Mouse (Mus musculus): ENCODE data around the gene Rgs9bp.

The Rgs9bp gene

DNA sequence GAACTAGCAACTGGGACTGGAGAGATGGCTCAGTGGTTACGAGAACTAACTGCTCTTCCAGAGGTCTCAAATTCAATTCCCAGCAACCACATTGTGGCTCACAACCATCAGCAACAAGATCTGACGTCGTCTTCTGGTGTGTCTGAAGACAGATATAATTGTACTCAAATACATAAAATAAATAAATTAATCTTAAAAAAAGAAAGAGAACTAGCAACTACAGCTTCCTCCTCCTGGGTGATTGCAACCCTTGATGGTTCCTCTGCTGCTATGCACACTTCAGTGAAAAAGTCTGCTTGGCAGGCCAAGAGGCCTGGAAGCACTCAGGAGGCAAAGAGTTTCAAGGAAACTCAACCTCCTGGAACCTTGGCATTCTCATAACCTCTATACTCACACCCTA lies 55.4 kb downstream of the Rgs9bp start:
- DNase-seq: no peak
